Mouse (Mus musculus) liver, adult 2 months (tissue): Measurements from ENCODE around the gene Kcnh1.

Experiments used
- CTCF ChIP-seq: fragments of 200-500 bp; IDR thresholded peaks from 2 replicates; pipeline ENCODE4 v1.5.1; 2011; ENCODE audit warnings: low read depth, low read length, control low read depth
- POLR2A ChIP-seq: fragments of 200-500 bp; IDR thresholded peaks from 2 replicates; pipeline ENCODE4 v1.6.1; 2011; ENCODE audit warnings: low read length, control low read depth; ENCODE audit not compliant: insufficient read depth; ENCODE audit errors: extremely low read depth

- TF ChIP-seq CTCF (no peak), POLR2A (no peak)
Observed at GRCm38 (mm10) chr1:192224161-192224560, 33.6 kb downstream of the Kcnh1 start.
